Mouse (Mus musculus) cerebellum, adult (tissue): Measurements from ENCODE around the gene Gdpd5.
"Not testable (repeated sequence)": the region's sequence is repeated elsewhere in the genome, so short reads cannot be mapped to it uniquely, and the experiment has no call there.

Experiments
- ATAC-seq: cut with Nextera tagmentation; 2 replicates; pipeline ENCODE4 v1.9.2; 2017; ENCODE audit warnings: mild to moderate bottlenecking, moderate library complexity, mixed read lengths; ENCODE audit not compliant: insufficient number of reproducible peaks, low FRiP score, low TSS enrichment

The Gdpd5 gene

DNA sequence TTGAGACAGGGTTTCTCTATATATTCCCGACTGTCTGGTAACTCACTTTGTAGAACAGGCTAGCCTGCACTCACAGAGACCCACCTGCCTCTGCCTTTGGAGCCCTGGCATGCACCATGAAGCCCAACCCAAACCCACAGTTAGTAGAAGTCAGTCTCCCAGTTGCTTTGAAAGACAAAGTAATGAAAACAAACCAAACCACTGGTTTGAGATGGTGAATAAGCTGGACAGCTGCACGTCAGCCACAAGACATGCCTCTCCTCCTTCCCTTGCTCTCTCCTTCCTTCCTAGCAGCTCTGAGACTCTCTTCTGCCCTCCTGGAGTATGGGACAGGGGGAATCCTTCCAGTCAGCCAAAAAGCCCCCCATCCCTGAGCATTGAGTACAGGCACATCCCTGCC is 19.1 kb upstream of the Gdpd5 start:
- ATAC-seq: no peak

DNA sequence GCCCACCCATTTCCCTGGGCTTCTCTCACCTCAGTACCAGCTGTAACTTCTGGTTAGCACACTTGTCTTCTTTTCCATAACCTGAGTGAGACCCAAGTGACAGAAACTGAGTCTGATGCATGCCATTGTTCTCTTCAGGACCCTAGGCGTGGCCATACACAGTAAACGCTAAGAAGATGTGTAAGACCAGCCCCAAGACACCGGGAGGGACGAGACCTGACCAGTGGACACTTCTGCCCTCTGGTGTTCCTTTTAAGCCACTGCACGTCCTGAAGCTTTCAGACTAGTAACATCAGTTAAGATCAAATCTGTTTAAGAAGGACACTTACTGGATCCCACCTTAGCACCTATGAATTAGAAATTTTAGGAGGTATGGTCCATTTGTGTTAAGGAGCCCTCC is 16.1 kb upstream of the Gdpd5 start:
- ATAC-seq: peak; percentile 53

DNA sequence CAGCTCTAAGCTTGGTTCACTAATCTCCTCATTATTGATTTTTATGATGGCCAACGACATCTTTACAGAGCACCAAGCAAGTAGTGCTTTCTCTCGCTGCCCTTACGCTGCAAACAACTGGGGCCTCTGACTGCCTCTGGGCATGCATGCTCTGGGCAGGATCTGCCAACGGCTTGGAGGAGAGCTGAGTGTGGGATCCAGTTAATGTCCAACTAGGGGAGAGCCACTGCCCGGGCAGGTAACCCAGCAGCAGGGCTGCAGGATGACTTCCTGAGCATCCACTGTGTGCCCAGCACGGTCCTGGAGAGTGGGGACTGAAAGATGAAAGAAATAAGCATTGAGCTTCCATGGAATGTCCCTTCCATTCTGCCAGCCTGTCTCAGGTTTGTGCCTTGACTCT is 14.5 kb upstream of the Gdpd5 start:
- no peak for ATAC-seq

DNA sequence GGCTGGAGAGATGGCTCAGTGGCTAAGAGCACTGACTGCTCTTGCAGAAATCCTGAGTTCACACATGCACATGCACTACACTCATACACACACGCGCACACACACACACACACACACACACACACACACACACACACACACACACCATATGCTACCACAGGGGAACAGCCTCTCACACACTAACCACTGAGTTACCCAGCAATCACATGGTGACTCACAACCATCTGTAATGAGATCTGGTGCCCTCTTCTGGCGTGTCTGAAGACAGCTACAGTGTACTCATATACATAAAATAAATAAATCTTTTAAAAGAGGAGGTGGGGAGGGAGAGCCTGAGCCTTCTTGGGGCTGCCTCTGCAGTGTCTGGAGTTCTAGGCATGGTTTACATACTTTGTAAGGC is 6.9 kb upstream of the Gdpd5 start:
- not testable (repeated sequence) for ATAC-seq

DNA sequence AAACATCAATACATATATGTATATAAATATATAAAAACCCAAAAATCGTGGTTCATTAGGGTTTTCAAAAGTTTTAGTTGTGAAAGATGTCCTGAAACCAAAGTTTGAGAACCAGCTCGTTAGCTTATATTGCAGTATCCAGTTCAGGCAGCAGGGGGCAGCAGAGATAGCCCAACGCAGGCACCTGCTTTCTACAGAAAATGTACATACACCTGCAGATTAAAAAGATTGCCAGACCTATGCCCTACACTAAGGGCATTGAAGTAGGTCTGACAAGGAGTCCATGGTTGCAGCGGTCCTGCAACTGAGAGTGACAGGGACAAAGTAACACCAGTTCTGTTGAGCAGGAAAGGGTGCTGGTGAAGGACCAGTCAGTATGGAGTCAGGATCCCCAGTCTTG is 5.8 kb upstream of the Gdpd5 start:
- no peak for ATAC-seq

DNA sequence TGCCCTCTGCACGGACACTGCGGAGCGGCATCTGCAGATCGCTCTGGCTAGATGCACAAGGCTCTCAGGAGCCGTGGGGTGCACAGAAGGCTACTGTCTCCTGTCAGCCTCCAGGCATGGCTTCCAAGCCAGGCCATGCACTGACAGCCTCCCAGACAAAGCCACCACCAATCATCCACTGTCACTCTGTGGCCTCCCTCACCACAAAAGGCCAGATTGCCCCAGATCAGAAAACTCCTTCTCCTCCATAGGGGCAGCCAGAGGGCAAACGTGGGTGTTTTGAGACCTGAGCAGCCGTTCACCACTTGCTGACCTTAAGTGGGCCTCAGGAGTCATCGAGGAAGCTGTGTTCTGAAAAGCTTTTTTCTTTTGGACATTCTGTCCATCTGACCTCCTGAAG is 2.3 kb upstream of the Gdpd5 start:
- no peak for ATAC-seq

DNA sequence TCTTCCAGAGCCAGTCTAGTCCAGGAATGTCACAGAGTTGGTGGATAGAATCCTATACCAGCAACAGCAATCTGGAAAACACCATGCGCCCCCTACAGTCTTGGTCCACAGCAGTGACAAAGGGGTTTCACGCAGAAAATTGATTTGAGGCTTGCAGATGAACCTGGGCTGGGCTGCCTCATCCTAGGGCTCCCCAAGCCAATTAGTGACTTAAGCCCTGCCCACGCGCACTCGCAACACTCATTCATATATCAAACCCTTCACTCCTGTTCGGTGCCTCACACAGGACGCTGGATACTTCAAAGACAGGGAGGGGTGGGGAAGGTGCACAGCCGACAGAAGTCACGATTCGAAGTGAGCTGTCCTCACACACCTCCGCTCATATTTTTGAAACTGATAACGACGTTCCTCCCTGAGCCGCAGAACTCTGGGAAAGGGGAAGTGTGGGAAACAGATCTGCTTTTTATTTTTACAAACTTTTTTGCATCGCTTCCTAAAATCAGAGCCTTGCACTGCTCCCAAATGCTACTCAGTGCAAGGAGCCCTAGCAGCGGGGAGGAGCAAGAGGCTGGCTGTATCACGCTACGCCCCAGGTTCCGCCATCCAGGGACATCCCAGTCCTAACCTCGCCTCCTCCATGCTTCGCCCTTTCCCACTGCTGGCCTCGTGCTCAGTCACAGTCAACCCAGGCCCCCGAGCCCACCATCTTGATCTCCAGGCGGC is 562 bp upstream of the Gdpd5 start:
- peak; percentile 46; the same call in 1 of the 2 replicates for ATAC-seq

DNA sequence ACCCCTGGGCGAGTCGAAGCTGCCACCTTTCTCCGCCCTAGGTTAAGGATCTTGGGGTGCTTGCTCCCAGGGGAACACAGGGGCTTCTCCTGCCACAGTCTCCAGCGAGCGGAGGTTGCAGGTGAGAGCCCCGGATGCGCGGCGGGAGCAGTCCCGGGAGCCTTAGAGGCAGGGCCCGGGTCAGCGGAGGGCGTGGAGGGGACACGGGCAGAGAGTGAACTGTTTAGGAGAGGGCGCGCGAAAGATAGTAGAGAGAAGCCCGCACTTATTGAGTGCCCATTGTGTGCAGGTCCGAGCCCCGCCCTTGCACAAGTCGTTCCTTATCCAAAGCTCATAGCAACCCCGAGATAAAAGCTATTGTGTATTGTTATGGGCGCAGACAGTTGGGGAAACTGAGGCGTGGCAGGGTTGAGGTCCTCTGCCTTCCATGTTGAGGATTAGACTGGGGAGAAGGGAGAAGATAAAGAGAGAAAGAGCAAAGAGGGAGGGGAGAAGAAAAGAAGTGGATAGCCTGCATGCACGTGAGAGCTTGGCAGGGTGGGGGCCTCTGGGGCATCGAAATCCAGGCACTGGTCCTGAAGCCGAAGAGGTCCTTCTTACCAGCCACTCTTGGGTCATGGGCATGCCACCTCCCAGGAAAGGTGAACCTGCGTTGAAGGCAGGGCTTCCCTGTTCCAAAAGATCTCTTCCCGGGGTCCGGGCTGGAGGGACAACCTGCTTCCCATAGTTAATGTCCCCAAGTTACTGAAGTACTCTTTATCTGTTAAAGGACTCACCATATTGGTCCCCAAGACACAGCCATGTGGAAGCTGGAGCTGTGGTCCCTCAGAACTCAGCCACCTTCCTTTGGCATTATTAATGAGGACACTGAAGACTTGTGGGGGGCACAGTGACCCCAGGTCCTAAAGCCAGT is 1.1 kb downstream of the Gdpd5 start:
- ATAC-seq: no peak

DNA sequence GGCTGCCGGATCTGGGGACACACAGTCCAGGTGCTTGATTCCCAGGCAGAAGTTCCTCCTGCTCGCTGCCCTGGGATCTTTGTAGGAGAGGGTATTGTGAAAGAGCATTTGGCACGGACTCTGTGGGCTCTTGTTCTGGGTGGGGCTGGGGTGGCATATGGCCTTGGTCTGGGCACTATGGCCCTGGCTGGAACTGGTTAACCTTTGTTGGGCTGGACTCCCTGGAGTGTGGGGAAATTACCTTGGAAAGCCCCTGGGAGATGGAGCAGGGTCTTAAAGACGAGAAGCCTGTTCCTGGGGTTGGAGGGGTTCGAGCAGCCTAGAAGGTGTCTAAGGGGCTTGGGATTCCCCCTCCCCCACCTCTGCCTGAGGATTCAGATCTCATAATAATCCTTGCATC is 2.0 kb downstream of the Gdpd5 start:
- no peak for ATAC-seq

DNA sequence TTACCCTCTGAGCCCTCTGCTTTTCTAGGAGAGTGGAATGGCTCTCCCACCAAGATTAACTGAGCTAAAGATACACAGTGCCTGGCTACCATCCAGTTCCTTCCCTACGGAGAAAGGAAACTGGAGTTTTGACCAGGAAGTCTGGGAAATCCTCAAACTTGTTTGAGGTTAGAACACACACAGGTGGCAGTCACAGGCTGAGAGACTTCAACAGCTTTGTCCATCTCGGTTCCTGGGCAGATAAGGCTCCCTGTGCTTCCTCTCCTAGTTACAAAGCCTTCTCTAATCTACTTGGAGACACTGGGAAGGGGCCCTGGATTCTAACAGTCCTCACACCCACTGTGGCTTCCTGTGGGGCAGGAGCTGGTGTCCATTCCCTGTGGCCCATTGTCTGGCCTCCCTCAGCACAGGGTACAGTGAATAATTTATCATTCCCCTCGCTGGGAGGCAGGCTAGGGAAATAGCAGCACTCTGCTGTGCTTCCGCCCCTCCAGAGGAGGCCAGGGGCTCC is 2.9 kb downstream of the Gdpd5 start:
- ATAC-seq: no peak

DNA sequence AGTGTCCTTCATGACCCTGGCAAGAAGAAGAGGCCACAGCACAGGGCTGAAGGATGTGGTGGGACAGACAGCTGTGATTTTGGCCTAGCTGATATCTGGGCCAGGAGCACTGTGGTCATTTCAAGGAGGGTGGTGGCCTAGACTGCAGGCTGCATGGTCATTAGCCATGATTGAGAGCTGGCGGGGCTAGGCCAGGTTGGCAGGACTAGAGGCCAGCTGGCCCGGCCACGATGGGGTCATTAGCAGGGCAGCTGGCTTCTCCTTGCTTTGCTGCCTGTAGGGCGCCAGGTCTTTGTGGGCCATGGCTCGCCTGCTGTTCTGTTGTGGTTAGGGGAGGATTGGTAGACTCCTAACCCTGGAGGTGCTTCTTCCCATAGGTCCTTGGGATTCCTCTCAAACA is 4.8 kb downstream of the Gdpd5 start:
- 0 out of 2 replicates have a peak, but pooled peaks have one; percentile 16 for ATAC-seq

DNA sequence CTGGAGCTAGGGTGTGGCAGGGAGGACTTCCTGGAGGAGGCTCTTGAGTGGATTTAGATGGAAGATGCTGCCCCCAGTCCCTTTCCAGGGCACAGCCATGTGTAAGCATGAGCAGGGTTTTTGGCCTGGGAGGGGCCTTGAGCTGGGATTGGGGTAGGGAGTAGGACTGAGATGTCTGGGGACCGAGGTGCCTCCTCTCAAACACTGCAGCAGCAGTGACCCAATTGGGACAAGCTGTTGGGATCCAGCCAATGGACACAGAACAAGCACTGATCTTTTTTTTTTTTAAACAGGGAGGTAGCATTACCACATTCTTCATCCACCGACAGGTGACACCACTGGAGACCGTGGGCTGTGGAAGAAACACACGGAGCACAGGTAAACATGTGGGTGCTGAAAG is 5.6 kb downstream of the Gdpd5 start:
- ATAC-seq: no peak

DNA sequence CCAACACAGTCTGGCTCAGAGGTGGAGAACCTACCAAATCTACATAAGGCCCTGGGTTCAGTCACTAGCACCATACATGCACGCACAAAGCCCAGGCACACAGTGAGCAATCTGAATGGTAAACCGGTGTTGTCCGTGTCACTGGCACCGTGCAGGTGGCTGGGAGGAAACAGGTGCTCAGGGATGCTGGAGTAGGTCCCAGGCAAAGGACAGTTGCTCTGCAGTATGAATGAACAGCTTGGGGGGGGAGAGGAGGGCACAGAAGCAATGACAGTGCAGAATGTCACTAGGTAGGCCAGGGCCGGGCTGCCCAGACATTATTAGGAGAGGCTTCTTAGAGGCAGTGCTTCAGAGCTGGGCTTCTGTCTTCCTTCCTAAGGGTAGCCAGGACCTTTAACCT is 6.1 kb downstream of the Gdpd5 start:
- peak; percentile 59; the same call in 1 of the 2 replicates for ATAC-seq

DNA sequence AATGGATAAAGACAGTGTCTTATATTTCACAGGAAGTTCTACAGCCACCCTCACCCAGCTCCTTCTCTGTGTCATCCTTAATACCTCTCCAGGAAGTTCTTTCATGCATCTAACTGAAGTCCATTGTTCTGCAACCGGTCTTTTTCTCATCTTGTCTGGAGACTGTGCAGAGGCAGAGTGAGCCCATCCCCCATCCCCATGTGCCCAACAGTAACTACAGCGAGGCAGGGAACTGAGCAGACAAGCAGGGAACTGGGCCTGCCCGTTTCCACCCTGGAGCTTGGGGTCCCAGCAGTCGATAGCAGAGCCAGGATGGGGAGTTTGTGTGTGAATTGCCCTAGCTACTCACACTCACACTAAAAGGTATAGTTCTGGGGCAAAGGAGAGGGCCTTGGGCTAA is 9.3 kb downstream of the Gdpd5 start:
- no peak for ATAC-seq

DNA sequence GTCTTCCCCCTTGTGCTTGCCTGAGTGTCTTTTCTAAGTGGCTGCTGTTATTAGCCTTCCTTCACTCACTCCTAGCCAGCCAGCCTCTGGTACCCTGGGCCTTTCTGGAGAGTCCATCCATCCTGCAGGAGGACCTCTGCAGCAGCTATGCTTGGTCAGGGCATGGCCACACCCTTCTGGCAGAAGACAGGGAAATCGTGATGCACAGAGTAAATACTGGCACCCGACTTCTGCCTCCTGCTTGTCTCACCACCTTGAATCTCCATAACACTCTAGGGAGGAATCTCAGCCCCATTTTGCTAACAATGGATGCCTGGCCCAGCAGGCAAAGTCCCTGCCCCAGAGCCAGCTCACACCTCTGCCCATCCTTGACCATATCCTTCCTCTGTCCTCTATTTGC is 11.5 kb downstream of the Gdpd5 start:
- no peak for ATAC-seq

DNA sequence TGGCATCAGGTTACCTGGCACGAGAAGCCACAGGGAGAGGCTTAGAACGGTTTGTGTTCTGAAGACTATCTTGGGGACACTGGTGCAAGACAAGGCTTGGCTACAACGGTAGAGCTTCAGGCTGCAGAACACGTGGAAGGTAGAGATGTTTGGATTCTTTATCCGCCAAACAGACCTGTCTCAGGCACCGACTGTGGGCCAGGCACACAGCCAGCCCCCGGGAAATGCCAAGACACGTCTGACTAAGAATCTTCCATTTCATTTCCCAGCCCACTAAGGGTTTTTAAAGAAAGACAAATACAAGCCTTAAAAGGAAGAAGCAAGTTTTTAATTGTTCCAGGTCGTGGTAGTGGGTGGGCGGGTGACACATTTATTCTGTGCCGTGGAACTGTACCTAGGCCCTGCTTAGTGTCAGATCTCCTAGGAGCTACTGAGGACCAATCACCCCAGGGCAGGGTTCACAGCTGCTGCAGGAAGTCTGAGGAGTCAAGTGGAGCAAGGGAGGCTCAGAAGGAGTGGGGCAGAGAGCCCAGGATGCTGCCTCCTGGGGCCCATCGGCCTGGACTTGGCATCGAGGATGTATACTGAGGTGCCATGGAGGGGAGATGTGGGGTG is 12.6 kb downstream of the Gdpd5 start:
- no peak for ATAC-seq

DNA sequence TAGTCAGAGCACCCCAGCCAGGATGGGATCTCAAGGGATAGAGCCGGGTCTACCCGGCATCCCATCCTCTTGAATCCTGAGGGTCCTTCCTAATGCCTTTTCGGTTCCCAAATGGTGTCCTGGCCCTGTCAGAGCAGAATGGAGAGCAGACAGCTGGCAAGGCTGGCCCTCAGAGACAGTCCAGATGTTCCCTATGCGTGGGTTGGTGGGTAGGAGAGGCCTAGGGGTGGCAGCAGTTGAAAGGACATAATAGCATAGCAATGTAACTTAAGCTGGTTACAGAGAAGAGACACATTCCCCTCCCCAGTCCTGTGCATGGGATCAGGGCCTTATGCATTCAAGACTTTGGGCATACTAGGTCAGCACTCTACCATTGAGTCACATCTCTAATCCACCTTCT is 14.2 kb downstream of the Gdpd5 start:
- ATAC-seq: no peak

DNA sequence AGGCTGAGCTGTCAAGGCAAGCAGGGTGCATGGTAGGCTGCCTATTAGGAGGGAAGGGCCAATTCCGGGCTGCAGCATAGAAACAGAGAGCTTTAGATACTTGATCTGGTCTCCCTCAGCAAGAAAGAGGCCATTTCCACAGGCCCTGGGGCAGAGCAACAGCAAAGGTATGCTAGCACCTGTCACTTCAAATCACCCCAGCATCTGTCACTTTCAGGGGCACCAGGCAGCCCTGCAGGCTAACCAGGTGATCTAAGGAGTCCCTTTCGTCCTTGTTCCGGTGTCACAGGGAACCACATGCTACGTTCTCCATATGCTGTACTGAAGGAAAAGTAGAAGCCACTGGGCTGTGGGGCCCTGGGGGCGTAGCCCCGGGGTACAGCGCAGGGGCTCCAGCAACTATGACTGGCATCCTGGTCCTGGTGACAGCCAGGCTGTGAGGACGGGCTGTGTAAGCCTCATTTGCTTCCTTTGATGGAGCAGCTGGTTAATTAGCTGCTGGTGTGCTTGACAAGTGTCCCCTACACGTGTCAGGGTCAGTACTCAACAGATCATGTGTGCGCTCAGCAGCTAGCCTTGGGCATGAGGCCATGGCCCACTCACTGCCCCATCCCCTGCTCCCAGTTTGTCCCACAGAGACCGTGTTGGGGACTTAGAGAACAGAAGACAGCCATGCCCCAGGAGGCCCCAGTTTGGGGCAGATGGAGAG is 14.8 kb downstream of the Gdpd5 start:
- ATAC-seq: no peak

DNA sequence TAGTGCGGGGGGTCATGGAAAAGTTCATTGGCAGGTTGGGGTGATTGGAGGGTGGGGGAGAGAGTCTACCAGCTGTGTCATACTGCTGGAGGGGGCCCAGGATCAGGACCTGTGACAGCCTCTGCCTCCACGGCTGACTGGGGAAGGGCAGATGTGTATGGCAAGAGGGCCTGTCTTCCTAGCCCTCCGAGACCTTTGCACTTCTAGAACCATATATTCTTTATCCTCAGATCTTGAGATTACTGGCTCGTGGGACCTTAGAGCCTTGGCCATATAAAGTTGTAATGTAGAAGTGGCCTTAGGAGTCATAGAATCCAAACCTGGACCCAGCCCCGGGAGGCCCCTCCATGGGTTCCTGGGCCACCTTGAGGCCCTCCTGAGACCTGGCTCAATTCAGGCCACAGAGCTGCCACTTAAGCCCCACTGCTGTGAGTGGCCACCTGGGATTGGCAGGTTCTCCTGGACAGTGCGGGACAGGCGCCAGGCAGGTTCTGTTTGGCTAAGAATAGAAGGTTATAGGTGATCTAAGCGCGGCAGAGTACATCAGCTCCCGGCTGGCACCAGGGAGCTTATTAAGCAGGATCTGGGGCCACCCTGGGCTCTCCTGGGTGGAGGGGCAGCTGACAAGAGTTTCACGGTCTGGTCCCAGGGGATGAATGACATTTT is 15.9 kb downstream of the Gdpd5 start:
- ATAC-seq: peak; percentile 40

DNA sequence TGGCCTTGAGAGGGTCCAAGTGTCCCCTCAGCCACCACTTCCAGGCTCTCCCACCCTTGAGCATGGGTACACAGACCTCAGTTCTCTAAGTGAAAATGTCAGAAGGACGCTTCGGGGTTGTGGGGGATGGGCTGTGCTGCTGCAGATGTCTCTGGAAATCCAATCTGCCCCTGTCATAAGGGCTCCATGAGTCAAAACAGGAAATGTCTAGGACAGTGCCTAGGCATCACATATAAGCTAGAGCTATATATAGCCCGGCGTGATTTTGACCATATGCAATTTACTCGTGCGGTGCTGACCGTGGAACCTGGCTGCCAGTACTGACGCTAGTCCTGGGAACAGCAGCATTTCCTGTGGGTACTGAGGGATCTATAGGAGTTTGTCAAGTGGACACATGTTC is 20.2 kb downstream of the Gdpd5 start:
- ATAC-seq: no peak
